In the genomic region with DNA sequence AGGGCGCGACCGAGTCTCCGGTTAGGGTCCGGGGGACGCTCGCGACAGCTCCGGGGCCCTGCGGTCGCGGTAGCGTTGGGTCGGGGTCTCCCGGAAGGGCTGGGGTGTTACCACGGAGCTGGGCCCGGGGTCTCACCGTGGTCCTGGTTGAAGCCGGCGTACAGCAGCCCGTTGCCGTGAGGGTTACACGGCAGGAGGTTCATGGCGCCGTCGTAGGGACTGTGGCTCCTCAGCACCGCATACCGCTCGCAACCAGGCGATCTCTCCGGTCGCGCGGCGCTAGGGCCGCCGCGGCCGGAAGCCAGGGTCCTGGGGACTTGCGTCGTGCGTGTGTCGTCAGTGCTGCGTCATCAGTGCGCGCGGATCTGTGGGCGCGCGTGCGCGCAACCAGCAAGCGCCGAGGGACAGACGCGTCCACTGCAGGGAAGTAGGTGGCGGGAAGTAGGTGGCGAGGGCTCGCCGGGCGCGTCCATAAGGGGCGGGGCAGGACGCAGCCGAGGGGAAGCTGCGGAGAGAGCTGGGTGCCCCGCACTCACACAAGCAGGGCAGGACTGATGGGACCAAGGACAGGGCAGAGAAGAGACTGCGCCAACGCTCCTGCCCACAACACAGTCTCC, we compare ENCODE assay signal across 8 mouse cellular contexts. TPM values are rescaled to one million over a fixed set of nuclear protein-coding genes. Genes with fewer than 3 reads are reported as not detected.
DNase-seq lines count a peak whose midpoint lies in the region; ATAC-seq and TF ChIP-seq lines count a peak whose summit lies in the region.

TSS of gene Wdr45b (minus strand) at position 355 of the 617 bp plus-strand sequence.

- peaks cover 14% of the 10 kb centered on the region for H3K36me3 ChIP-seq in embryonic facial prominence, embryonic 13.5 days
- no peaks in the 10 kb centered on the region for H3K36me3 ChIP-seq in kidney, adult 2 months (ENCODE audit: control insufficient read depth, insufficient read depth, low read length)
- peaks cover 11% of the 10 kb centered on the region; the same call in 1 of the 2 replicates for H3K36me3 ChIP-seq in limb, embryonic 12.5 days
- no peaks in the 10 kb centered on the region for H3K36me3 ChIP-seq in midbrain, embryonic 15.5 days (replicated peaks)
- H3K36me3 ChIP-seq in spleen, adult 2 months (ENCODE audit: control insufficient read depth, insufficient read depth, low read length): 0 out of 2 replicates have a peak, but pooled peaks cover 1% of the 10 kb centered on the region

- peak within 1 kb of the TSS; percentile 92 for H3K4me2 ChIP-seq in embryonic facial prominence, embryonic 13.5 days
- peak within 1 kb of the TSS; percentile 92 for H3K4me2 ChIP-seq in limb, embryonic 12.5 days
- H3K4me2 ChIP-seq in midbrain, embryonic 15.5 days: peak within 1 kb of the TSS; percentile 86

- H3K4me3 ChIP-seq in embryonic facial prominence, embryonic 13.5 days: peak within 1 kb of the TSS; percentile 96
- peak within 1 kb of the TSS; percentile 70 for H3K4me3 ChIP-seq in kidney, adult 2 months (ENCODE audit: insufficient read depth, low read depth, low read length)
- peak within 1 kb of the TSS; percentile 74 for H3K4me3 ChIP-seq in limb, embryonic 12.5 days (replicated peaks)
- H3K4me3 ChIP-seq in midbrain, embryonic 15.5 days: peak within 1 kb of the TSS; percentile 90
- H3K4me3 ChIP-seq in spleen, adult 2 months (ENCODE audit: extremely low read depth, insufficient read depth, insufficient read length): peak within 1 kb of the TSS; percentile 78

- H3K4me1 ChIP-seq in embryonic facial prominence, embryonic 13.5 days: peaks cover 20% of the 10 kb centered on the region
- peaks cover 7% of the 10 kb centered on the region for H3K4me1 ChIP-seq in kidney, adult 2 months (ENCODE audit: control insufficient read depth, insufficient read depth, low read length)
- H3K4me1 ChIP-seq in limb, embryonic 12.5 days (replicated peaks): peaks cover 20% of the 10 kb centered on the region
- H3K4me1 ChIP-seq in midbrain, embryonic 15.5 days: peaks cover 27% of the 10 kb centered on the region
- H3K4me1 ChIP-seq in spleen, adult 2 months (ENCODE audit: control insufficient read depth, insufficient read depth, insufficient read length): peaks cover 7% of the 10 kb centered on the region

- peak within 1 kb of the TSS; percentile 96 for H3K9ac ChIP-seq in embryonic facial prominence, embryonic 13.5 days
- peak within 1 kb of the TSS; percentile 82 for H3K9ac ChIP-seq in limb, embryonic 12.5 days (replicated peaks)
- H3K9ac ChIP-seq in midbrain, embryonic 15.5 days: peak within 1 kb of the TSS; percentile 90

- DNase-seq in 3134 (ENCODE audit: extremely low read depth, insufficient read length, low spot score): peak; percentile 100
- DNase-seq in adrenal gland, postnatal 36 days: peak; percentile 96 to 97
- peak; percentile 99 for DNase-seq in heart, adult 18-20 months
- DNase-seq in kidney, adult 2 months: peak; percentile 99
- peak; percentile 95 for DNase-seq in spleen, adult 2 months (ENCODE audit: low read depth in 1 of 2, low spot score in 2 of 2)

- no peaks in the 10 kb centered on the region for H3K9me3 ChIP-seq in embryonic facial prominence, embryonic 13.5 days
- H3K9me3 ChIP-seq in limb, embryonic 12.5 days: no peaks in the 10 kb centered on the region
- H3K9me3 ChIP-seq in midbrain, embryonic 15.5 days: no peaks in the 10 kb centered on the region

- H3K27ac ChIP-seq in embryonic facial prominence, embryonic 13.5 days: peak within 1 kb of the TSS; percentile 91
- peak within 1 kb of the TSS; percentile 83 for H3K27ac ChIP-seq in kidney, adult 2 months (ENCODE audit: insufficient read depth, low read depth, low read length)
- H3K27ac ChIP-seq in limb, embryonic 12.5 days: peak within 1 kb of the TSS; percentile 80
- H3K27ac ChIP-seq in midbrain, embryonic 15.5 days: peak within 1 kb of the TSS; percentile 89
- peak within 1 kb of the TSS; percentile 77 for H3K27ac ChIP-seq in spleen, adult 2 months (ENCODE audit: insufficient read depth, low read length)

- peak; percentile 69 for TF ChIP-seq POLR2A in kidney, adult 2 months (IDR thresholded peaks at IDR 0.05; ENCODE audit: low read depth, low read length)
- peak; percentile 79 for TF ChIP-seq POLR2A in spleen, adult 2 months (IDR thresholded peaks at IDR 0.05; ENCODE audit: low read depth, low read length)

- H3K27me3 ChIP-seq in embryonic facial prominence, embryonic 13.5 days: no peaks in the 10 kb centered on the region
- no peaks in the 10 kb centered on the region for H3K27me3 ChIP-seq in kidney, adult 2 months (replicated peaks; ENCODE audit: control insufficient read depth, insufficient read depth, low read length)
- H3K27me3 ChIP-seq in limb, embryonic 12.5 days: no peaks in the 10 kb centered on the region
- H3K27me3 ChIP-seq in midbrain, embryonic 15.5 days (replicated peaks): no peaks in the 10 kb centered on the region
- no peaks in the 10 kb centered on the region for H3K27me3 ChIP-seq in spleen, adult 2 months (ENCODE audit: control insufficient read depth, insufficient read depth, low read length)

- WGBS in embryonic facial prominence, embryonic 13.5 days: under 1% methylated on average over 61 of the region's 69 CpGs
- under 1% methylated on average over 69 of the region's 69 CpGs for WGBS in kidney, adult 2 months
- under 1% methylated on average over 69 of the region's 69 CpGs for WGBS in limb, embryonic 12.5 days
- WGBS in midbrain, embryonic 15.5 days: 0% methylated on average over 68 of the region's 69 CpGs
- WGBS in spleen, adult 2 months: under 1% methylated on average over 69 of the region's 69 CpGs

- TF ChIP-seq CTCF in kidney, adult 2 months (conservative IDR thresholded peaks at IDR 0.05; ENCODE audit: insufficient read depth, insufficient read length, low read depth, low read length): no peak
- no peak for TF ChIP-seq CTCF in spleen, adult 2 months (IDR thresholded peaks at IDR 0.05; ENCODE audit: extremely low read depth, insufficient read depth, insufficient read length, insufficient replicate concordance)

- peak; percentile 91 for ATAC-seq in embryonic facial prominence, embryonic 13.5 days (ENCODE audit: insufficient number of reproducible peaks, insufficient read depth, low FRiP score, low TSS enrichment, low read depth)
- peak; percentile 94 for ATAC-seq in limb, embryonic 12.5 days (ENCODE audit: insufficient number of reproducible peaks, insufficient read depth, low FRiP score, low TSS enrichment, low read depth)
- ATAC-seq in midbrain, embryonic 15.5 days (replicated peaks): peak; percentile 96

RNA-seq across cellular contexts. Expression of gene Wdr45b, which starts in this region (rescaled TPM):
- total RNA-seq in adrenal gland, postnatal 36 days (2021): 10 to 100 TPM; 56.7 to 67.2 TPM
- polyA plus RNA-seq in embryonic facial prominence, embryonic 13.5 days (2015; fragmentation: Nextera tagmentation; extraction: Ambion mirVana): 98.3 and 102 TPM in 2 replicates
- total RNA-seq in heart, adult 18-20 months (2021): 10 to 100 TPM; 33.4 to 34.2 TPM
- 54.5 and 59.4 TPM in 2 replicates for polyA plus RNA-seq in kidney, adult 2 months (2012; rRNA removed)
- polyA plus RNA-seq in limb, embryonic 12.5 days (2016; fragmentation: Nextera tagmentation; extraction: Ambion mirVana): 98.9 and 99.6 TPM in 2 replicates
- polyA plus RNA-seq in midbrain, embryonic 15.5 days (2015; fragmentation: Nextera tagmentation; extraction: Ambion mirVana): 82.3 and 89.7 TPM in 2 replicates
- polyA plus RNA-seq in spleen, adult 2 months (2012; rRNA removed): 21.6 and 23.2 TPM in 2 replicates

Comparison
In these comparisons a context has a peak if more than half of its experiments do, and no peak if none do; other contexts are left out.
1. Peak in every context shown above with its lines: DNase-seq, ATAC-seq, H3K4me3 ChIP-seq and H3K27ac ChIP-seq.